Mouse (Mus musculus) heart, postnatal 0 days (tissue): ENCODE measurements around the gene Trio.

Experiments used
- CTCF ChIP-seq: IDR thresholded peaks from 2 replicates; pipeline ENCODE4 v1.5.1; 2016; ENCODE audit warnings: antibody characterized with exemption, control low read depth, low read depth
- EP300 ChIP-seq: IDR thresholded peaks from 2 replicates; pipeline ENCODE4 v1.6.1; 2016; ENCODE audit warnings: antibody characterized with exemption, low read depth

DNA sequence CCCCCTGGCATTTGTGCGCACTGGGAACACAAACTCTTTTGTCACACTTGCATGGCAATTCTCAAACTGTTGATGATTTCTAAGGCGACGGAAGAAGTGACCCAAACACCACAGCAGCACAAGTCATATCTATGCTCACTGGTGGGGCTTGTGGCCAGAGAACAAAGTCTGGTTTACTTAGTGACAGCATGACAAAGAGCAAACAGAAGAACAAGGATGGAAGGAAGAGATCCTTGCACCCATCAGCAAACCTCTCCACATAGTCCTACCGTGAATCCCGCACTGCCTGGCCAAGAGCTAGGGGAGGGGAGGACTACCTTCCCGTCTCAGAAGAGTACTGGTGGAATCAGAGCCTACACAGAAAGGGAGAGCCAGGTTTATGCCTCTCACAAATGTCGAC lies 115.5 kb downstream of the Trio start:
- TF ChIP-seq CTCF (no peak), EP300 (no peak)
